Mouse (Mus musculus) MEL (cell line): ENCODE measurements at regions not wholly inside any gene's neighbourhood (a gene's known extent, or its start where the extent isn't known, plus 50 kb on each side); places are given as distances from the start of the nearest gene placed in this dataset.

Source experiments
- DNase-seq: peaks from one replicate; pipeline ENCODE4 v3.0.0; 2011; ENCODE audit warnings: low read depth, low spot score
- H3K27ac ChIP-seq: 2 replicates; pipeline ENCODE4 v1.5.1; 2012; ENCODE audit warnings: low read depth, mild to moderate bottlenecking, control low read depth, low read length, moderate library complexity; ENCODE audit not compliant: control insufficient read depth
- H3K27me3 ChIP-seq, 2 experiments: fragments of 150-350 bp in 1 of 2; sonication (generic) in 1 of 2; 2 replicates each; pipeline ENCODE4 v1.6.1; 2012; ENCODE audit warnings: low read length in 2 of 2, mild to moderate bottlenecking in 2 of 2, improper control_type of control experiment in 1 of 2, moderate library complexity in 1 of 2; ENCODE audit not compliant: insufficient read depth in 2 of 2, control insufficient read depth in 1 of 2
- H3K36me3 ChIP-seq, 2 experiments: 2 replicates each; pipeline ENCODE4 v1.6.1; 2012 to 2014; ENCODE audit warnings: low read length in 2 of 2, improper control_type of control experiment in 1 of 2, inconsistent platforms in 1 of 2, mild to moderate bottlenecking in 1 of 2; ENCODE audit not compliant: insufficient read depth in 2 of 2, control insufficient read depth in 1 of 2
- H3K4me1 ChIP-seq, 2 experiments: fragments of 150-350 bp in 1 of 2; sonication (generic) in 1 of 2; 2 replicates each; pipeline ENCODE4 v1.6.1; 2012; ENCODE audit warnings: low read length in 2 of 2, improper control_type of control experiment in 1 of 2, mild to moderate bottlenecking in 1 of 2; ENCODE audit not compliant: insufficient read depth in 2 of 2, control insufficient read depth in 1 of 2
- H3K4me3 ChIP-seq, 2 experiments: fragments of 150-350 bp in 1 of 2; sonication (generic) in 1 of 2; 2 replicates each; pipeline ENCODE4 v1.5.1; 2012; ENCODE audit warnings: low read depth in 2 of 2, low read length in 2 of 2, mild to moderate bottlenecking in 2 of 2, moderate library complexity in 2 of 2, control low read depth in 1 of 2, improper control_type of control experiment in 1 of 2; ENCODE audit not compliant: control insufficient read depth in 1 of 2, insufficient read depth in 1 of 2
- H3K79me2 ChIP-seq: 2 replicates; pipeline ENCODE4 v1.6.1; 2012; ENCODE audit warnings: mild to moderate bottlenecking, low read length, moderate library complexity; ENCODE audit not compliant: control insufficient read depth, poor library complexity, insufficient read depth
- H3K9ac ChIP-seq: 2 replicates; pipeline ENCODE4 v1.6.1; 2012; ENCODE audit warnings: low read depth, mild to moderate bottlenecking, control low read depth, low read length, moderate library complexity; ENCODE audit not compliant: control insufficient read depth, poor library complexity, severe bottlenecking
- H3K9me3 ChIP-seq: fragments of 150-350 bp; sonication (generic); replicated peaks from 2 replicates; pipeline ENCODE4 v1.6.1; 2012; ENCODE audit warnings: mild to moderate bottlenecking, low read length, improper control_type of control experiment, moderate library complexity; ENCODE audit not compliant: insufficient read depth
- CHD1 ChIP-seq: IDR thresholded peaks from 2 replicates; pipeline ENCODE4 v1.6.1; 2012; ENCODE audit warnings: low read depth, mild to moderate bottlenecking, inconsistent platforms, low read length, improper control_type of control experiment
- CTCF ChIP-seq, 3 experiments: IDR thresholded peaks in 2 of 3; conservative IDR thresholded peaks in 1 of 3; 2 replicates each; pipeline ENCODE4 v1.5.1; 2011 to 2012; ENCODE audit warnings: low read length in 3 of 3, low read depth in 2 of 3, mild to moderate bottlenecking in 2 of 3, improper control_type of control experiment in 1 of 3, inconsistent platforms in 1 of 3, mixed read lengths in 1 of 3, moderate library complexity in 1 of 3; ENCODE audit not compliant: control insufficient read depth in 1 of 3, insufficient read depth in 1 of 3, poor library complexity in 1 of 3, severe bottlenecking in 1 of 3
- GABPA ChIP-seq: IDR thresholded peaks from 2 replicates; pipeline ENCODE4 v1.6.1; 2012; ENCODE audit warnings: low read depth, mild to moderate bottlenecking, inconsistent platforms, low read length, improper control_type of control experiment, moderate library complexity
- HCFC1 ChIP-seq: IDR thresholded peaks from 2 replicates; pipeline ENCODE4 v1.6.1; 2012; ENCODE audit warnings: low read depth, mild to moderate bottlenecking, inconsistent platforms, low read length, improper control_type of control experiment, moderate library complexity
- JUND ChIP-seq: IDR thresholded peaks from 2 replicates; pipeline ENCODE4 v1.6.1; 2011; ENCODE audit warnings: low read depth, mild to moderate bottlenecking, improper control_type of control experiment, low read length
- KAT2A ChIP-seq: conservative IDR thresholded peaks from 2 replicates; pipeline ENCODE4 v1.6.1; 2012; ENCODE audit warnings: low read depth, low read length, improper control_type of control experiment, inconsistent platforms
- MAFK ChIP-seq: IDR thresholded peaks from 2 replicates; pipeline ENCODE4 v1.6.1; 2011; ENCODE audit warnings: low read depth, mild to moderate bottlenecking, low read length, improper control_type of control experiment, borderline replicate concordance
- MAZ ChIP-seq: IDR thresholded peaks from 2 replicates; pipeline ENCODE4 v1.6.1; 2012; ENCODE audit warnings: low read depth, mild to moderate bottlenecking, inconsistent platforms, low read length, improper control_type of control experiment
- MXI1 ChIP-seq: IDR thresholded peaks from 2 replicates; pipeline ENCODE4 v1.6.1; 2011; ENCODE audit warnings: mild to moderate bottlenecking, low read depth, low read length, improper control_type of control experiment
- MYC ChIP-seq: IDR thresholded peaks from 2 replicates; pipeline ENCODE4 v1.6.1; 2011; ENCODE audit warnings: low read depth, mild to moderate bottlenecking, low read length, improper control_type of control experiment, moderate library complexity
- NRF1 ChIP-seq: IDR thresholded peaks from 2 replicates; pipeline ENCODE4 v1.6.1; 2014; ENCODE audit warnings: low read depth, mild to moderate bottlenecking, inconsistent platforms, low read length, improper control_type of control experiment, moderate library complexity; ENCODE audit not compliant: poor library complexity, insufficient read depth, severe bottlenecking
- POLR2A ChIP-seq, 2 experiments: IDR thresholded peaks; 2 replicates each; pipeline ENCODE4 v1.6.1; 2011 to 2012; ENCODE audit warnings: low read length in 2 of 2, mild to moderate bottlenecking in 2 of 2, control low read depth in 1 of 2, improper control_type of control experiment in 1 of 2, low read depth in 1 of 2, moderate library complexity in 1 of 2; ENCODE audit not compliant: control insufficient read depth in 1 of 2, insufficient read depth in 1 of 2, poor library complexity in 1 of 2
- POLR2AphosphoS2 ChIP-seq: IDR thresholded peaks from 2 replicates; pipeline ENCODE4 v1.6.1; 2011; ENCODE audit warnings: low read length, improper control_type of control experiment
- RAD21 ChIP-seq: IDR thresholded peaks from 2 replicates; pipeline ENCODE4 v1.6.1; 2011; ENCODE audit warnings: mild to moderate bottlenecking, low read depth, low read length, improper control_type of control experiment
- RCOR1 ChIP-seq: IDR thresholded peaks from 2 replicates; pipeline ENCODE4 v1.6.1; 2012; ENCODE audit warnings: low read depth, mild to moderate bottlenecking, inconsistent platforms, low read length, improper control_type of control experiment
- SMC3 ChIP-seq: IDR thresholded peaks from 2 replicates; pipeline ENCODE4 v1.6.1; 2011; ENCODE audit warnings: low read depth, low read length, improper control_type of control experiment
- TBP ChIP-seq: IDR thresholded peaks from 2 replicates; pipeline ENCODE4 v1.8.0; 2011; ENCODE audit warnings: low read depth, low read length, improper control_type of control experiment
- USF2 ChIP-seq, 2 experiments: IDR thresholded peaks; 2 replicates each; pipeline ENCODE4 v1.6.1; 2011 to 2012; ENCODE audit warnings: improper control_type of control experiment in 2 of 2, low read length in 2 of 2, borderline replicate concordance in 1 of 2, inconsistent platforms in 1 of 2, low read depth in 1 of 2, mild to moderate bottlenecking in 1 of 2; ENCODE audit not compliant: insufficient read depth in 1 of 2
- ZC3H11A ChIP-seq: IDR thresholded peaks from 2 replicates; pipeline ENCODE4 v1.6.1; 2012; ENCODE audit warnings: low read depth, mild to moderate bottlenecking, inconsistent platforms, low read length, improper control_type of control experiment
- ZKSCAN1 ChIP-seq: IDR thresholded peaks from 2 replicates; pipeline ENCODE4 v1.6.1; 2012; ENCODE audit warnings: low read depth, mild to moderate bottlenecking, inconsistent platforms, low read length, improper control_type of control experiment, moderate library complexity
- ZNF384 ChIP-seq: IDR thresholded peaks from 2 replicates; pipeline ENCODE4 v1.6.1; 2012; ENCODE audit warnings: low read depth, mild to moderate bottlenecking, inconsistent platforms, low read length, improper control_type of control experiment

- Histone ChIP-seq H3K36me3 (peaks cover 0 to 14% of the 10 kb centered on the region in 2 experiments; a peak in 2 of 4 replicates), H3K27me3 (no peaks in the 10 kb centered on the region), H3K9me3 (no peaks in the 10 kb centered on the region), H3K79me2 (no peaks in the 10 kb centered on the region), H3K4me3 (no peak overlapping the region), H3K27ac (no peak overlapping the region), H3K4me1 (peaks cover 2 to 14% of the 10 kb centered on the region in 2 experiments; a peak in 2 of 4 replicates), H3K9ac (no peak overlapping the region)
- no peak for DNase-seq
- TF ChIP-seq JUND (no peak), GABPA (no peak), ZC3H11A (no peak), POLR2A (IDR thresholded peaks at IDR 0.05; ENCODE audit: control insufficient read depth in 1 of 2, insufficient read depth in 1 of 2, low read depth in 1 of 2, low read length in 2 of 2, poor library complexity in 1 of 2) (no peak), RAD21 (no peak), MXI1 (no peak), ZKSCAN1 (no peak), MAZ (no peak), SMC3 (no peak), KAT2A (no peak), MYC (no peak), HCFC1 (no peak), ZNF384 (no peak), TBP (no peak), USF2 (IDR thresholded peaks at IDR 0.05; ENCODE audit: borderline replicate concordance in 1 of 2, insufficient read depth in 1 of 2, low read depth in 1 of 2, low read length in 2 of 2) (no peak), RCOR1 (no peak), POLR2AphosphoS2 (no peak), MAFK (no peak), NRF1 (no peak)
Measured at GRCm38 (mm10) chr12:32297431-32297830, 81.1 kb upstream of the Ccdc71l start.

GRCm38 (mm10) chr12:32299714-32300113 lies 78.8 kb upstream of the Ccdc71l start:
- Histone ChIP-seq H3K9ac (no peak overlapping the region), H3K9me3 (no peaks in the 10 kb centered on the region), H3K27me3 (no peaks in the 10 kb centered on the region), H3K4me1 (peaks cover 2 to 6% of the 10 kb centered on the region in 2 experiments; a peak in 1 of 4 replicates), H3K36me3 (peaks cover 0 to 10% of the 10 kb centered on the region in 2 experiments; a peak in 2 of 4 replicates), H3K79me2 (no peaks in the 10 kb centered on the region), H3K27ac (no peak overlapping the region), H3K4me3 (no peak overlapping the region)
- DNase-seq: no peak
- TF ChIP-seq CTCF (IDR thresholded peaks at IDR 0.05 in 2 of 3, conservative IDR thresholded peaks at IDR 0.05 in 1 of 3; ENCODE audit: control insufficient read depth in 1 of 3, insufficient read depth in 1 of 3, low read depth in 2 of 3, low read length in 3 of 3, poor library complexity in 1 of 3, severe bottlenecking in 1 of 3) (peak in 1 of 3 experiments; percentile 6; a peak in 1 of 6 replicates), CHD1 (no peak)
